Mouse (Mus musculus) liver, adult 2 months (tissue): ENCODE measurements at regions not wholly inside any gene's neighbourhood (a gene's known extent, or its start where the extent isn't known, plus 50 kb on each side); places are given as distances from the start of the nearest gene placed in this dataset.

Experiments used
- DNase-seq: peaks from one replicate; pipeline ENCODE4 v3.0.0-alpha.2; 2011; ENCODE audit warnings: low read depth, low spot score; ENCODE audit errors: extremely low read depth
- H3K27ac ChIP-seq: fragments of 200-500 bp; replicated peaks from 2 replicates; pipeline ENCODE4 v1.5.1; 2012; ENCODE audit warnings: low read depth, mild to moderate bottlenecking, control low read depth, inconsistent platforms, low read length; ENCODE audit not compliant: insufficient read depth
- H3K27me3 ChIP-seq: fragments of 200-500 bp; 2 replicates; pipeline ENCODE4 v1.6.1; 2012; ENCODE audit warnings: mild to moderate bottlenecking, moderate library complexity, low read length, inconsistent platforms; ENCODE audit not compliant: control insufficient read depth, insufficient read depth
- H3K36me3 ChIP-seq: fragments of 200-500 bp; 2 replicates; pipeline ENCODE4 v1.6.1; 2012; ENCODE audit warnings: low read length, inconsistent platforms; ENCODE audit not compliant: control insufficient read depth, insufficient read depth
- H3K4me1 ChIP-seq: fragments of 200-500 bp; 2 replicates; pipeline ENCODE4 v1.6.1; 2011; ENCODE audit warnings: low read length; ENCODE audit not compliant: control insufficient read depth, insufficient read depth
- H3K4me3 ChIP-seq: fragments of 200-500 bp; 2 replicates; pipeline ENCODE4 v1.5.1; 2011; ENCODE audit warnings: low read depth, mild to moderate bottlenecking, control low read depth, low read length, moderate library complexity; ENCODE audit not compliant: insufficient read depth
- H3K79me2 ChIP-seq: fragments of 200-500 bp; 2 replicates; pipeline ENCODE4 v1.6.1; 2012; ENCODE audit warnings: inconsistent platforms, mild to moderate bottlenecking, low read length, moderate library complexity; ENCODE audit not compliant: control insufficient read depth, insufficient read depth
- H3K9ac ChIP-seq: fragments of 200-500 bp; 2 replicates; pipeline ENCODE4 v1.6.1; 2012; ENCODE audit warnings: low read depth, mild to moderate bottlenecking, control low read depth, inconsistent platforms, low read length
- CTCF ChIP-seq: fragments of 200-500 bp; IDR thresholded peaks from 2 replicates; pipeline ENCODE4 v1.5.1; 2011; ENCODE audit warnings: low read depth, low read length, control low read depth
- POLR2A ChIP-seq: fragments of 200-500 bp; IDR thresholded peaks from 2 replicates; pipeline ENCODE4 v1.6.1; 2011; ENCODE audit warnings: low read length, control low read depth; ENCODE audit not compliant: insufficient read depth; ENCODE audit errors: extremely low read depth
- WGBS: fragments of 180-500 bp; shearing (Covaris S2); methylation state at CpG from one replicate; pipeline ENCODE4 v1.1.7; 2018; 5-methylcytosine and 5-hydroxymethylcytosine counted together

DNA sequence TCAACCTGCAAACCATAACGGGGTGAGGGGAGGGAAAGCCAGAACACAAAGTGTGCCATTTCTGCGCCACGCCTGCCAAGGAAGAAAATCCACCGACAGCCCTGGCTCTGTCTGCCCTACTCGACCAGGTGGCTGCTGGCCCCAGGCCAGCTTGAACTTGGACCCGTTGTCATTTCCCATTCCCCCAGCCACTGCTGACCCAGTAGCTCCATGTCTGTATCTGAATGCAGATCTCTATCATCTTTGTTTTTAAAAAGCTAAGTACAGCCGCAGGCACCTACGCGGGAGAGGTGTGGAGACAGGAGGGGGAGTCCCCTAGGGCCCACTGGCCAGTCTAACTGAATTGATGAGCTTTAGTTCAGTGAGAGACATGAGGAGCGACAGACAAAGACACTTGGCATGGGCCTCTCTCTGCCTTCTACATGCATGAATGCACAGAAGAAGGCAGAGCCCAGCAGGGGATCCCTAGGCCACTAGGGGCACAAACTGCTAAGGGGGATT, 439.1 kb downstream of the Prdm2 start:
- Histone ChIP-seq H3K27me3 (no peaks in the 10 kb centered on the region), H3K9ac (no peak overlapping the region), H3K36me3 (no peaks in the 10 kb centered on the region), H3K4me3 (no peak overlapping the region), H3K27ac (no peak overlapping the region), H3K79me2 (no peaks in the 10 kb centered on the region), H3K4me1 (no peaks in the 10 kb centered on the region)
- TF ChIP-seq POLR2A (no peak), CTCF (no peak)
- no peak for DNase-seq
- 70% methylated on average over 10 of the region's 10 CpGs for WGBS

DNA sequence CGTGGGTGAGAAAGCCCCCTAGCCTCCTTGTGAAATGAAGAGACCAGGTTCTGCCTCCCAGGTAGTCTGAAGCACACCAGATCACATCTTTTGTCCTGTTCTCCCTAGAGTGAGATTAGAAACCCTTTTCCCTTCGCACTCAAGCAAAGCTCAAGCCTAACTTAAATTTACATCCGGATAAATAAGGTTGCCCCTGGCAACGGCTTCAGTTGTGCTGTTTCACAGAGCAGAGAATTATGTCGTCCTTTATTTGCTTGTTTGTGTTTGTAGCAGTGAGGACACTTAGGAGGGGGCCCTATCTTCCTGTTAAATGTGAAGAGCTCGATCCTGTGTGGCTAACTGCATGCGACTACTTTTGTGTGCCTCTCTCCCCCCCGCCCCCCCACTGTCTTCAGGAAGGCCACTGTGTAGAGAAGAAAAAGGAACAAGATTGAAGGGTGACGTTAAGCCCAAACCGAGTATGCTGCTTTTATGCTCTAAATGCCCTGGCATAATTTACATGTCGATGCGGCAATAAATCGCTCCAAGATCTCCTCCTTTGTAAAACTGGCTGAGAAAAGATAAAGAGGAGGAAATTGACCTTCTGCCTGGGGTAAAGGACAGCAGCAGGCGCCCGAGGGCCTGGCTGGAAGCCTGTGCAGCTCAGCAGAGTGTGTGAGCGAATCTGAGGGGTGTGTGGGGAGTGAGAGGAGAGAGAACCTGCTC, 439.9 kb downstream of the Prdm2 start:
- H3K27ac ChIP-seq: no peak overlapping the region
- H3K27me3 ChIP-seq: no peaks in the 10 kb centered on the region
- no peaks in the 10 kb centered on the region for H3K36me3 ChIP-seq
- WGBS: 29% methylated on average over 16 of the region's 16 CpGs
- no peak for DNase-seq
- H3K4me1 ChIP-seq: no peaks in the 10 kb centered on the region
- no peak overlapping the region for H3K9ac ChIP-seq
- H3K79me2 ChIP-seq: no peaks in the 10 kb centered on the region
- no peak for TF ChIP-seq CTCF
- no peak for TF ChIP-seq POLR2A
- H3K4me3 ChIP-seq: no peak overlapping the region

GRCm38 (mm10) chr4:142771520-142772150, 441.2 kb downstream of the Prdm2 start:
- H3K4me1 ChIP-seq: no peaks in the 10 kb centered on the region
- H3K9ac ChIP-seq: no peak overlapping the region
- no peaks in the 10 kb centered on the region for H3K36me3 ChIP-seq
- no peaks in the 10 kb centered on the region for H3K27me3 ChIP-seq
- no peaks in the 10 kb centered on the region for H3K79me2 ChIP-seq
- H3K4me3 ChIP-seq: no peak overlapping the region
- H3K27ac ChIP-seq: no peak overlapping the region
- TF ChIP-seq CTCF (no peak), POLR2A (no peak)
- WGBS: 62% methylated on average over 6 of the region's 6 CpGs
- DNase-seq: no peak

DNA sequence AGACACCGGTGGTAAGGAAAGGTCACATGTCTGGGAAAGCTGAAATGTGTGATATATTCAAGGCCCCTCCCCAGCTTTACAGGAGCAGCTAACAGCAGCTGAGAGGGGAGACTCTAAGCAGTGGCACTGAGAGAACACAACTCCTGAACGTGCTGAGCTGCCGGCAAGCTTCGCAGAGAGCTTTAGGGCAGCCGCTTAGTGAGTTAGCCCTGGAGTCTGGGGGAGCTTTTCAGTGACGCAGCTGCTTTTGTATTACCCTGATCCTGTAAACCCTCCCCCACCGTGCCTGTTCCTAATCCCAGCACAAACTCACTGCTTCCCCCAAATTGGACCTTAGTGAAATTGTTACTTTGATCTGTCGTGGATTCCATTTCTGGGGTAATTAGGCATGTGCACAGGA, 442.6 kb downstream of the Prdm2 start:
- WGBS: 36% methylated on average over 8 of the region's 8 CpGs

DNA sequence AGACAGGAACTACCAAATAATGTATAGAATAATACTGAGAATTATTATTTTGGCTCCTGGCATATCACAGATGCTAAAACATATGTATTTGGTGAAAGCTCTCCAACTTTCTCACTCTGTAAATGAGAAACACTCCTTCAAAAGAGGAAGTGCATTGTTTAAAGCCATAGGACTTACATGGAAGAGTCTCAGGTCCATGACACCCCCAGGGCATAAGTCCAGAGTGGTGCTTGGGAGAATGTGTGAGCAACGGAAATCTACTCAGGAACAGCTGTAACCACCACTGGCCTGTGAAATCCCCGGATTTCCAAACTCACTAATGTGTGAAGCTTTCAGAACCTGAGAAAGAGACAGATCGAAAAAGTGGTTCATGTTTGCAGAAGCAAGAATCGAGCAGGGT, 445.1 kb downstream of the Prdm2 start:
- DNase-seq: no peak
- no peaks in the 10 kb centered on the region for H3K36me3 ChIP-seq
- no peaks in the 10 kb centered on the region for H3K79me2 ChIP-seq
- H3K9ac ChIP-seq: no peak overlapping the region
- TF ChIP-seq POLR2A (no peak), CTCF (no peak)
- H3K27me3 ChIP-seq: no peaks in the 10 kb centered on the region
- H3K4me3 ChIP-seq: no peak overlapping the region
- no peaks in the 10 kb centered on the region for H3K4me1 ChIP-seq
- WGBS: 65% methylated on average over 4 of the region's 4 CpGs
- no peak overlapping the region for H3K27ac ChIP-seq

More for the DNA sequence above, 442.6 kb downstream of the Prdm2 start:
- no peak overlapping the region for H3K27ac ChIP-seq
- H3K4me1 ChIP-seq: no peaks in the 10 kb centered on the region
- TF ChIP-seq POLR2A (no peak), CTCF (no peak)
- no peak overlapping the region for H3K4me3 ChIP-seq
- H3K27me3 ChIP-seq: no peaks in the 10 kb centered on the region
- H3K79me2 ChIP-seq: no peaks in the 10 kb centered on the region
- H3K36me3 ChIP-seq: no peaks in the 10 kb centered on the region
- DNase-seq: no peak
- H3K9ac ChIP-seq: no peak overlapping the region

DNA sequence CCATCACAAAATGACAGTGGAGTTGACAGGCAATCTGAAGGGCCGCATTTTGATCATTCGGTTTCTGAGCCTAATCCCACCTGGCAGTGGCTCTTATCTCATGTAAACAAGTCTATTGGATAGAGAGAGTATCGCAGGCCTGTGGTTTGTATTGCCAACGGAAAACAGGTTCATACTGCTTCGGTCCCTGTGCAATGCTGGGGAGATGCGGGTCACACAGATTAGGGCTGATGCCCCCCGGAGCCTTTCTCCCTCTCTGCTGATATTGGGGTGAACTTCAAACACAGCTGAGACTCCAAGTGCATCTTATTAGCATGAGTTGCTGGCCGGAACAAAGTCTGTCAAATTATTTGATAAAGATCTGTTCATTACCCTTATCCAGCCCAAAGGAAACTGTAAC, 451.2 kb downstream of the Prdm2 start:
- Histone ChIP-seq H3K4me1 (no peaks in the 10 kb centered on the region), H3K4me3 (no peak overlapping the region), H3K27ac (no peak overlapping the region), H3K27me3 (0 out of 2 replicates have a peak, but pooled peaks cover 3% of the 10 kb centered on the region), H3K9ac (no peak overlapping the region), H3K36me3 (no peaks in the 10 kb centered on the region), H3K79me2 (no peaks in the 10 kb centered on the region)
- 27% methylated on average over 8 of the region's 8 CpGs for WGBS
- TF ChIP-seq CTCF (no peak), POLR2A (no peak)
- no peak for DNase-seq
